Mouse (Mus musculus) heart, adult 18-20 months (tissue): Measurements from ENCODE around the gene Ccdc14. TPM values are rescaled to one million over a fixed set of nuclear protein-coding genes. Genes with fewer than 3 reads are reported as not detected.

Experiments
- total RNA-seq, 2 experiments: library from RNA; stranded (reverse); gene quantifications; 2 replicates each; pipeline ENCODE4 v1.2.3; 2021

Ccdc14 gene
- total RNA-seq, 2 experiments from 2014 or later = 2.3 to 2.6 TPM

Other genes with a start within 250 kb of the Ccdc14 start
- 10 to 100 TPM; 20.9 to 21.2 TPM for gene Kalrn, start 117.1 kb upstream of the Ccdc14 start, total RNA-seq
- gene Ropn1, start 40.7 kb upstream of the Ccdc14 start, total RNA-seq = not detected
- 10 to 100 TPM; 34.0 to 36.3 TPM for gene Mylk, start 54.6 kb downstream of the Ccdc14 start, total RNA-seq